Comparison of ENCODE assay signal across 14 mouse cellular contexts in genomic region chr10:62425081-62425871, GRCm38 (mm10). TPM values are rescaled to one million over a fixed set of nuclear protein-coding genes. Genes with fewer than 3 reads are reported as not detected.
DNase-seq lines count a peak whose midpoint lies in the region; ATAC-seq and TF ChIP-seq lines count a peak whose summit lies in the region.
"Had no signal": no experiment of that assay in that cellular context is flagged by ENCODE, and none has a peak within 500 bp of the region (broad histone marks: within the 10 kb centered on the region; RNA-seq: fewer than 3 reads in every experiment).

No protein-coding gene starts in this region.

- peaks cover 27% of the 10 kb centered on the region for H3K36me3 ChIP-seq in embryonic facial prominence, embryonic 12.5 days
- peaks cover 27% of the 10 kb centered on the region for H3K36me3 ChIP-seq in embryonic facial prominence, embryonic 10.5 days (replicated peaks)
- H3K36me3 ChIP-seq in lung, embryonic 16.5 days (ENCODE audit: control insufficient read depth, insufficient read depth, low read length) = peaks cover 15% of the 10 kb centered on the region
- H3K36me3 ChIP-seq in kidney, postnatal 0 days (ENCODE audit: insufficient read depth, low read length) = peaks cover 23% of the 10 kb centered on the region
- H3K36me3 ChIP-seq in small intestine, adult 2 months (ENCODE audit: control insufficient read depth, insufficient read depth, low read length) = peaks cover 18% of the 10 kb centered on the region

- WGBS in embryonic facial prominence, embryonic 12.5 days = 46% methylated on average over 9 of the region's 9 CpGs
- 60% methylated on average over 9 of the region's 9 CpGs for WGBS in embryonic facial prominence, embryonic 10.5 days
- 31% methylated on average over 9 of the region's 9 CpGs for WGBS in lung, embryonic 16.5 days
- 40% methylated on average over 9 of the region's 9 CpGs for WGBS in kidney, postnatal 0 days
- WGBS in small intestine, adult 2 months = 29% methylated on average over 9 of the region's 9 CpGs

- no peak overlapping the region for H3K4me3 ChIP-seq in embryonic facial prominence, embryonic 12.5 days
- H3K4me3 ChIP-seq in embryonic facial prominence, embryonic 10.5 days = no peak overlapping the region
- H3K4me3 ChIP-seq in lung, embryonic 16.5 days (ENCODE audit: low read length) = no peak overlapping the region
- H3K4me3 ChIP-seq in kidney, postnatal 0 days (replicated peaks; ENCODE audit: low read depth, low read length) = no peak overlapping the region
- H3K4me3 ChIP-seq in small intestine, adult 2 months (ENCODE audit: low read depth, low read length) = no peak overlapping the region
- H3K4me3 ChIP-seq: left cerebral cortex, adult 2 months; megakaryocyte, embryonic 14.5 days had no signal

- TF ChIP-seq CTCF in kidney, postnatal 0 days (IDR thresholded peaks at IDR 0.05; ENCODE audit: low read depth) = no peak
- no peak for TF ChIP-seq CTCF in small intestine, adult 2 months (IDR thresholded peaks at IDR 0.05; ENCODE audit: extremely low read depth, insufficient read length, insufficient replicate concordance, low read depth, low read length)

- H3K9me3 ChIP-seq in embryonic facial prominence, embryonic 12.5 days = no peaks in the 10 kb centered on the region
- H3K9me3 ChIP-seq in embryonic facial prominence, embryonic 10.5 days = no peaks in the 10 kb centered on the region
- H3K9me3 ChIP-seq in lung, embryonic 16.5 days (ENCODE audit: control insufficient read depth, low read length) = no peaks in the 10 kb centered on the region
- H3K9me3 ChIP-seq in kidney, postnatal 0 days (replicated peaks; ENCODE audit: low read length) = no peaks in the 10 kb centered on the region
- H3K9me3 ChIP-seq: megakaryocyte, embryonic 14.5 days had no signal

- no peak overlapping the region for H3K4me2 ChIP-seq in embryonic facial prominence, embryonic 12.5 days (replicated peaks)
- no peak overlapping the region for H3K4me2 ChIP-seq in lung, embryonic 16.5 days (ENCODE audit: low read depth, low read length)
- H3K4me2 ChIP-seq in kidney, postnatal 0 days (ENCODE audit: low read length) = no peak overlapping the region

- H3K27ac ChIP-seq in embryonic facial prominence, embryonic 12.5 days = peak overlapping the region; percentile 55
- no peak overlapping the region for H3K27ac ChIP-seq in embryonic facial prominence, embryonic 10.5 days (replicated peaks)
- peak overlapping the region; percentile 80 for H3K27ac ChIP-seq in lung, embryonic 16.5 days (ENCODE audit: low read length)
- H3K27ac ChIP-seq in kidney, postnatal 0 days = 0 out of 2 replicates have a peak overlapping the region, but pooled peaks have one; percentile 3
- H3K27ac ChIP-seq in small intestine, adult 2 months (ENCODE audit: insufficient read depth, low read depth, low read length) = peak overlapping the region; percentile 94
- H3K27ac ChIP-seq: left cerebral cortex, adult 2 months had no signal

- TF ChIP-seq POLR2A in small intestine, adult 2 months (IDR thresholded peaks at IDR 0.05; ENCODE audit: low read depth, low read length) = no peak; the same call in 1 of the 2 replicates

- no peak for DNase-seq in embryonic facial prominence, embryonic 10.5 days (ENCODE audit: low spot score)
- DNase-seq in lung, postnatal 36 days = no peak
- no peak for DNase-seq in kidney, postnatal 0 days (ENCODE audit: low spot score)
- DNase-seq in layer of hippocampus, postnatal 36 days = no peak
- DNase-seq: adrenal gland, adult 8-10 months; forebrain, postnatal 0 days; heart, adult 18-20 months; thymus, postnatal 4 days had no signal

- no peak for ATAC-seq in embryonic facial prominence, embryonic 12.5 days (ENCODE audit: insufficient number of reproducible peaks, insufficient read depth, low FRiP score, low TSS enrichment)
- ATAC-seq in lung, embryonic 16.5 days (ENCODE audit: low read depth) = peak; percentile 58
- ATAC-seq in kidney, postnatal 0 days (replicated peaks; ENCODE audit: low FRiP score, low read depth) = 0 out of 2 replicates have a peak, but pooled peaks have one; percentile 22
- no peak for ATAC-seq in activated CD4-positive, CD25-positive, alpha-beta regulatory T cell, adult 4 months
- ATAC-seq: forebrain, postnatal 0 days had no signal

- H3K27me3 ChIP-seq in embryonic facial prominence, embryonic 12.5 days = no peaks in the 10 kb centered on the region
- no peaks in the 10 kb centered on the region for H3K27me3 ChIP-seq in embryonic facial prominence, embryonic 10.5 days (replicated peaks; ENCODE audit: low read depth, poor library complexity, severe bottlenecking)
- H3K27me3 ChIP-seq in lung, embryonic 16.5 days (ENCODE audit: control insufficient read depth, insufficient read depth, low read depth, low read length) = no peaks in the 10 kb centered on the region
- no peaks in the 10 kb centered on the region for H3K27me3 ChIP-seq in kidney, postnatal 0 days (ENCODE audit: insufficient read depth, low read length)
- no peaks in the 10 kb centered on the region for H3K27me3 ChIP-seq in small intestine, adult 2 months (ENCODE audit: control insufficient read depth, insufficient read depth, low read length)

- H3K9ac ChIP-seq in embryonic facial prominence, embryonic 12.5 days = no peak overlapping the region
- H3K9ac ChIP-seq in lung, embryonic 16.5 days (ENCODE audit: low read length) = 0 out of 2 replicates have a peak overlapping the region, but pooled peaks have one; percentile 19
- H3K9ac ChIP-seq in kidney, postnatal 0 days (ENCODE audit: low read depth, low read length) = no peak overlapping the region
- H3K9ac ChIP-seq: forebrain, postnatal 0 days had no signal

- peaks cover 5% of the 10 kb centered on the region for H3K4me1 ChIP-seq in embryonic facial prominence, embryonic 12.5 days
- peaks cover 13% of the 10 kb centered on the region for H3K4me1 ChIP-seq in embryonic facial prominence, embryonic 10.5 days
- H3K4me1 ChIP-seq in lung, embryonic 16.5 days (replicated peaks; ENCODE audit: control insufficient read depth, insufficient read depth, low read length) = peaks cover 7% of the 10 kb centered on the region; the same call in 1 of the 2 replicates
- no peaks in the 10 kb centered on the region for H3K4me1 ChIP-seq in kidney, postnatal 0 days (replicated peaks; ENCODE audit: insufficient read depth, low read length)
- H3K4me1 ChIP-seq in small intestine, adult 2 months (ENCODE audit: control insufficient read depth, insufficient read depth, insufficient read length, low read length) = peaks cover 15% of the 10 kb centered on the region; the same call in 1 of the 2 replicates

RNA-seq across cellular contexts. Expression of gene Hkdc1, which starts 3.0 kb away (rescaled TPM):
- 2.0 TPM in 2 replicates for polyA plus RNA-seq in embryonic facial prominence, embryonic 12.5 days (2016; fragmentation: Nextera tagmentation; extraction: Ambion mirVana)
- 0.34 and 0.69 TPM in 2 replicates for polyA plus RNA-seq in embryonic facial prominence, embryonic 10.5 days (2016; fragmentation: Nextera tagmentation; extraction: Ambion mirVana)
- 4.3 and 4.4 TPM in 2 replicates for polyA plus RNA-seq in lung, embryonic 16.5 days (2015; fragmentation: Nextera tagmentation; extraction: Ambion mirVana)
- 2.6 and 3.1 TPM in 2 replicates for polyA plus RNA-seq in kidney, postnatal 0 days (2015; fragmentation: Nextera tagmentation; extraction: Ambion mirVana)
- polyA plus RNA-seq in small intestine, adult 2 months (2012; rRNA removed) = 44.7 and 137 TPM in 2 replicates
- polyA plus RNA-seq in activated CD4-positive, CD25-positive, alpha-beta regulatory T cell, adult 4 months (2017; shearing (Covaris generic)) = under 1 TPM in 1 of 2 experiments, not detected in 1; 0.16 TPM
- total RNA-seq in layer of hippocampus, postnatal 36 days (2021) = 1 to 10 TPM; 3.0 to 3.8 TPM
- total RNA-seq: adrenal gland, adult 8-10 months; heart, adult 18-20 months had no signal

RNA-seq across cellular contexts. Expression of gene 4930507D05Rik, which starts 24.0 kb away (rescaled TPM):
- 0.75 and 0.92 TPM in 2 replicates for polyA plus RNA-seq in embryonic facial prominence, embryonic 12.5 days (2016; fragmentation: Nextera tagmentation; extraction: Ambion mirVana)
- polyA plus RNA-seq in embryonic facial prominence, embryonic 10.5 days (2016; fragmentation: Nextera tagmentation; extraction: Ambion mirVana) = 0.90 and 1.2 TPM in 2 replicates
- polyA plus RNA-seq in lung, embryonic 16.5 days (2015; fragmentation: Nextera tagmentation; extraction: Ambion mirVana) = 0.50 and 0.55 TPM in 2 replicates
- polyA plus RNA-seq in kidney, postnatal 0 days (2015; fragmentation: Nextera tagmentation; extraction: Ambion mirVana) = 0.45 and 0.53 TPM in 2 replicates
- 0.05 TPM in 1 of 2 replicates, not detected in the other for polyA plus RNA-seq in small intestine, adult 2 months (2012; rRNA removed)
- polyA plus RNA-seq in activated CD4-positive, CD25-positive, alpha-beta regulatory T cell, adult 4 months (2017; shearing (Covaris generic)) = not detected
- 1 to 10 TPM; 1.2 to 1.3 TPM for total RNA-seq in layer of hippocampus, postnatal 36 days (2021)

RNA-seq across cellular contexts. Expression of gene Supv3l1, which starts 24.3 kb away (rescaled TPM):
- 28.1 and 28.4 TPM in 2 replicates for polyA plus RNA-seq in embryonic facial prominence, embryonic 12.5 days (2016; fragmentation: Nextera tagmentation; extraction: Ambion mirVana)
- 28.5 and 32.4 TPM in 2 replicates for polyA plus RNA-seq in embryonic facial prominence, embryonic 10.5 days (2016; fragmentation: Nextera tagmentation; extraction: Ambion mirVana)
- polyA plus RNA-seq in lung, embryonic 16.5 days (2015; fragmentation: Nextera tagmentation; extraction: Ambion mirVana) = 22.2 and 24.2 TPM in 2 replicates
- polyA plus RNA-seq in kidney, postnatal 0 days (2015; fragmentation: Nextera tagmentation; extraction: Ambion mirVana) = 21.6 and 22.7 TPM in 2 replicates
- polyA plus RNA-seq in small intestine, adult 2 months (2012; rRNA removed) = 8.4 and 10.9 TPM in 2 replicates
- polyA plus RNA-seq in activated CD4-positive, CD25-positive, alpha-beta regulatory T cell, adult 4 months (2017; shearing (Covaris generic)) = 1 to 10 TPM; 9.0 to 10.0 TPM
- total RNA-seq in layer of hippocampus, postnatal 36 days (2021) = 10 to 100 TPM; 25.2 to 26.6 TPM

RNA-seq across cellular contexts. Expression of gene Hk1, which starts 45.6 kb away (rescaled TPM):
- 38.2 and 40.4 TPM in 2 replicates for polyA plus RNA-seq in embryonic facial prominence, embryonic 12.5 days (2016; fragmentation: Nextera tagmentation; extraction: Ambion mirVana)
- polyA plus RNA-seq in embryonic facial prominence, embryonic 10.5 days (2016; fragmentation: Nextera tagmentation; extraction: Ambion mirVana) = 29.1 and 31.7 TPM in 2 replicates
- 39.3 and 46.0 TPM in 2 replicates for polyA plus RNA-seq in lung, embryonic 16.5 days (2015; fragmentation: Nextera tagmentation; extraction: Ambion mirVana)
- 62.6 and 68.3 TPM in 2 replicates for polyA plus RNA-seq in kidney, postnatal 0 days (2015; fragmentation: Nextera tagmentation; extraction: Ambion mirVana)
- polyA plus RNA-seq in small intestine, adult 2 months (2012; rRNA removed) = 9.4 and 10.0 TPM in 2 replicates
- polyA plus RNA-seq in activated CD4-positive, CD25-positive, alpha-beta regulatory T cell, adult 4 months (2017; shearing (Covaris generic)) = 10 to 100 TPM; 52.7 to 92.5 TPM
- 100 to 1,000 TPM; 287 to 297 TPM for total RNA-seq in layer of hippocampus, postnatal 36 days (2021)

Comparison
In these comparisons a context has a peak if more than half of its experiments do, and no peak if none do; other contexts are left out.
1. ATAC-seq: peak in lung, embryonic 16.5 days (single experiment) and kidney, postnatal 0 days (single experiment); none in embryonic facial prominence, embryonic 12.5 days (single experiment) and activated CD4-positive, CD25-positive, alpha-beta regulatory T cell, adult 4 months (single experiment).